Mouse (Mus musculus) liver, postnatal 0 days (tissue): Measurements from ENCODE around the gene 1700020L24Rik. TPM values are rescaled to one million over a fixed set of nuclear protein-coding genes. Genes with fewer than 3 reads are reported as not detected.

Source experiments
- ATAC-seq: fragments of 200-750 bp; cut with Nextera tagmentation; 2 replicates; pipeline ENCODE4 v1.8.0; 2017; ENCODE audit warnings: mild to moderate bottlenecking, moderate library complexity
- DNase-seq: peaks from one replicate; pipeline ENCODE4 v3.0.0-alpha.2; 2016
- H3K27ac ChIP-seq: fragments of 300-500 bp; sonication (generic); 2 replicates; pipeline ENCODE4 v1.5.1; 2014; ENCODE audit warnings: antibody characterized with exemption, moderate library complexity, mild to moderate bottlenecking, low read depth
- H3K27me3 ChIP-seq: fragments of 300-500 bp; sonication (generic); 2 replicates; pipeline ENCODE4 v1.6.1; 2014; ENCODE audit warnings: low read length, control low read depth, mixed read lengths; ENCODE audit not compliant: insufficient read depth
- H3K36me3 ChIP-seq: fragments of 300-500 bp; sonication (generic); replicated peaks from 2 replicates; pipeline ENCODE4 v1.6.1; 2014; ENCODE audit warnings: mild to moderate bottlenecking, control low read depth, low read length, moderate library complexity, mixed read lengths; ENCODE audit not compliant: insufficient read depth
- H3K4me1 ChIP-seq: fragments of 300-500 bp; sonication (generic); 2 replicates; pipeline ENCODE4 v1.6.1; 2014; ENCODE audit warnings: antibody characterized with exemption, mild to moderate bottlenecking, control low read depth; ENCODE audit not compliant: insufficient read depth
- H3K4me2 ChIP-seq: fragments of 300-500 bp; sonication (generic); 2 replicates; pipeline ENCODE4 v1.6.1; 2014; ENCODE audit warnings: low read depth, mild to moderate bottlenecking, low read length, moderate library complexity, mixed read lengths
- H3K4me3 ChIP-seq: fragments of 300-500 bp; sonication (generic); 2 replicates; pipeline ENCODE4 v1.5.1; 2014; ENCODE audit warnings: low read depth, low read length
- H3K9ac ChIP-seq: fragments of 300-500 bp; sonication (generic); replicated peaks from 2 replicates; pipeline ENCODE4 v1.6.1; 2014; ENCODE audit warnings: mild to moderate bottlenecking, moderate library complexity
- H3K9me3 ChIP-seq: fragments of 300-500 bp; sonication (generic); 2 replicates; pipeline ENCODE4 v1.6.1; 2016; ENCODE audit warnings: mild to moderate bottlenecking, control low read depth, low read length, mixed read lengths
- CTCF ChIP-seq: sonication (generic); IDR thresholded peaks from 2 replicates; pipeline ENCODE4 v1.5.1; 2016; ENCODE audit warnings: antibody characterized with exemption, low read depth
- EP300 ChIP-seq: IDR thresholded peaks from 2 replicates; pipeline ENCODE4 v1.6.1; 2016; ENCODE audit warnings: antibody characterized with exemption, low read depth, mild to moderate bottlenecking
- WGBS: fragments of 180-500 bp; shearing (Covaris S2); extraction: QIAGEN DNeasy Blood & Tissue Kit; methylation state at CpG from one replicate; pipeline ENCODE4 v1.1.7; 2014; ENCODE audit not compliant: insufficient replicate concordance; 5-methylcytosine and 5-hydroxymethylcytosine counted together
- polyA plus RNA-seq: library from polyadenylated mRNA; unstranded; fragments of >200 nt; fragmentation: Nextera tagmentation; extraction: Ambion mirVana; gene quantifications from 2 replicates; pipeline ENCODE4 v1.2.1, GENCODE M21; 2015

Gene 1700020L24Rik
- polyA plus RNA-seq, 1 experiment from 2014 or later, result 2.6 TPM

GRCm38 (mm10) chr11:83471766-83472165 is 34.3 kb downstream of the 1700020L24Rik start:
- no peaks in the 10 kb centered on the region for H3K27me3 ChIP-seq
- H3K9me3 ChIP-seq, result no peaks in the 10 kb centered on the region
- peak overlapping the region; percentile 92; the same call in 1 of the 2 replicates for H3K4me3 ChIP-seq
- ATAC-seq (no peak), DNase-seq (no peak)
- peak overlapping the region; percentile 92; the same call in 1 of the 2 replicates for H3K9ac ChIP-seq
- 0 out of 2 replicates have a peak, but pooled peaks cover under 1% of the 10 kb centered on the region for H3K36me3 ChIP-seq
- WGBS, result 84% methylated on average over 2 of the region's 2 CpGs
- TF ChIP-seq EP300 (no peak), CTCF (no peak)
- H3K4me2 ChIP-seq, result peak overlapping the region; percentile 81
- peak overlapping the region; percentile 96 for H3K27ac ChIP-seq
- peaks cover 20% of the 10 kb centered on the region for H3K4me1 ChIP-seq

GRCm38 (mm10) chr11:83472324-83473234 is 35.1 kb downstream of the 1700020L24Rik start, which contains the start of gene Taf15:
Taf15 (plus strand) TSS chr11:83473086.
- Histone ChIP-seq H3K27me3 (no peaks in the 10 kb centered on the region), H3K9ac (peak within 1 kb of the TSS; percentile 92), H3K4me1 (peaks cover 16% of the 10 kb centered on the region), H3K36me3 (peaks cover 5% of the 10 kb centered on the region; the same call in 1 of the 2 replicates), H3K4me3 (peak within 1 kb of the TSS; percentile 92), H3K27ac (peak within 1 kb of the TSS; percentile 96), H3K4me2 (peak within 1 kb of the TSS; percentile 82), H3K9me3 (no peaks in the 10 kb centered on the region)
- peak; percentile 99 for DNase-seq
- WGBS, result 3% methylated on average over 59 of the region's 66 CpGs
- TF ChIP-seq CTCF (peak; percentile 79), EP300 (peak; percentile 78)
- ATAC-seq, result peak; percentile 93

- H3K36me3 ChIP-seq, result peaks cover 11% of the 10 kb centered on the region; the same call in 1 of the 2 replicates
- DNase-seq (peak; percentile 59), ATAC-seq (peak; percentile 69)
- peak overlapping the region; percentile 92 for H3K4me3 ChIP-seq
- H3K4me1 ChIP-seq, result peaks cover 16% of the 10 kb centered on the region
- H3K9me3 ChIP-seq, result no peaks in the 10 kb centered on the region
- TF ChIP-seq EP300 (no peak), CTCF (no peak)
- no peaks in the 10 kb centered on the region for H3K27me3 ChIP-seq
- peak overlapping the region; percentile 92 for H3K9ac ChIP-seq
- WGBS, result under 1% methylated on average over 46 of the region's 52 CpGs
- H3K4me2 ChIP-seq, result peak overlapping the region; percentile 82
- H3K27ac ChIP-seq, result peak overlapping the region; percentile 96
These were observed 35.9 kb downstream of the 1700020L24Rik start for GRCm38 (mm10) chr11:83473235-83474016.

Other genes starting within 250 kb of the 1700020L24Rik start
- 0.77 and 1.1 TPM in 2 replicates for gene Slfn3, start 246.3 kb upstream of the 1700020L24Rik start, polyA plus RNA-seq
- 14.3 and 14.8 TPM in 2 replicates for gene Slfn14, start 151.0 kb upstream of the 1700020L24Rik start, polyA plus RNA-seq
- 7.6 and 8.3 TPM in 2 replicates for gene Ap2b1, start 138.7 kb upstream of the 1700020L24Rik start, polyA plus RNA-seq
- gene Pex12, start 135.1 kb upstream of the 1700020L24Rik start, polyA plus RNA-seq, result 6.8 and 7.1 TPM in 2 replicates
- gene Rasl10b, start 28.5 kb upstream of the 1700020L24Rik start, polyA plus RNA-seq, result 0.05 TPM in 1 of 2 replicates, not detected in the other
- gene Gas2l2, start 8.2 kb upstream of the 1700020L24Rik start, polyA plus RNA-seq, result not detected in 2 replicates
- gene Mmp28, start 25.4 kb downstream of the 1700020L24Rik start, polyA plus RNA-seq, result 0.20 and 0.43 TPM in 2 replicates
- gene Taf15, start 35.4 kb downstream of the 1700020L24Rik start, polyA plus RNA-seq, result 2.8 and 3.4 TPM in 2 replicates
- gene Heatr9, start 84.5 kb downstream of the 1700020L24Rik start, polyA plus RNA-seq, result not detected in 2 replicates
- 8.6 and 12.7 TPM in 2 replicates for gene Ccl5, start 92.8 kb downstream of the 1700020L24Rik start, polyA plus RNA-seq
- gene Ccl9, start 141.0 kb downstream of the 1700020L24Rik start, polyA plus RNA-seq, result 92.6 and 107 TPM in 2 replicates
- 46.9 and 55.2 TPM in 2 replicates for gene Ccl6, start 155.4 kb downstream of the 1700020L24Rik start, polyA plus RNA-seq
- not detected in 2 replicates for gene Rpl9-ps1, start 207.9 kb downstream of the 1700020L24Rik start, polyA plus RNA-seq
- gene Ccl3, start 211.7 kb downstream of the 1700020L24Rik start, polyA plus RNA-seq, result 1.3 TPM in 2 replicates
- 1.6 and 1.8 TPM in 2 replicates for gene Ccl4, start 224.9 kb downstream of the 1700020L24Rik start, polyA plus RNA-seq